Mouse (Mus musculus) forebrain, embryonic 11.5 days (tissue): ENCODE measurements around the gene Cylc2. TPM values are rescaled to one million over a fixed set of nuclear protein-coding genes. Genes with fewer than 3 reads are reported as not detected.

ENCODE experiments used
- ATAC-seq: fragments of 200-750 bp; cut with Nextera tagmentation; replicated peaks from 2 replicates; pipeline ENCODE4 v1.8.0; 2017; ENCODE audit warnings: moderate TSS enrichment; ENCODE audit not compliant: low FRiP score
- DNase-seq: peaks from one replicate; pipeline ENCODE4 v3.0.0-alpha.2; 2017; ENCODE audit warnings: low spot score
- H3K27ac ChIP-seq: fragments of 300-500 bp; sonication (generic); 2 replicates; pipeline ENCODE4 v1.5.1; 2014; ENCODE audit warnings: low read depth, low read length
- H3K27me3 ChIP-seq: fragments of 300-500 bp; sonication (generic); 2 replicates; pipeline ENCODE4 v1.6.1; 2014; ENCODE audit warnings: mild to moderate bottlenecking, low read length, mixed read lengths; ENCODE audit not compliant: control insufficient read depth, insufficient read depth
- H3K36me3 ChIP-seq: fragments of 300-500 bp; sonication (generic); 2 replicates; pipeline ENCODE4 v1.6.1; 2014; ENCODE audit warnings: mild to moderate bottlenecking, low read length, moderate library complexity, mixed read lengths; ENCODE audit not compliant: control insufficient read depth, insufficient read depth
- H3K4me1 ChIP-seq: fragments of 300-500 bp; sonication (generic); replicated peaks from 2 replicates; pipeline ENCODE4 v1.6.1; 2014; ENCODE audit warnings: low read length, mixed read lengths; ENCODE audit not compliant: control insufficient read depth, insufficient read depth
- H3K4me2 ChIP-seq: fragments of 300-500 bp; sonication (generic); 2 replicates; pipeline ENCODE4 v1.6.1; 2014; ENCODE audit warnings: low read depth, mild to moderate bottlenecking, low read length, moderate library complexity, mixed read lengths; ENCODE audit not compliant: severe bottlenecking
- H3K4me3 ChIP-seq: fragments of 300-500 bp; sonication (generic); 2 replicates; pipeline ENCODE4 v1.5.1; 2014; ENCODE audit warnings: low read depth, low read length
- H3K9ac ChIP-seq: fragments of 300-500 bp; sonication (generic); 2 replicates; pipeline ENCODE4 v1.6.1; 2014; ENCODE audit warnings: low read length
- H3K9me3 ChIP-seq: fragments of 300-500 bp; sonication (generic); 2 replicates; pipeline ENCODE4 v1.6.1; 2016; ENCODE audit warnings: low read length, mixed read lengths; ENCODE audit not compliant: control insufficient read depth
- WGBS: fragments of 180-500 bp; shearing (Covaris S2); extraction: QIAGEN DNeasy Blood & Tissue Kit; methylation state at CpG from one replicate; pipeline ENCODE4 v1.1.7; 2014; 5-methylcytosine and 5-hydroxymethylcytosine counted together
- polyA plus RNA-seq: library from polyadenylated mRNA; unstranded; fragments of >200 nt; fragmentation: Nextera tagmentation; extraction: Ambion mirVana; gene quantifications from 2 replicates; pipeline ENCODE4 v1.2.1, GENCODE M21; 2014

The Cylc2 gene
- not detected in 2 replicates for polyA plus RNA-seq

DNA sequence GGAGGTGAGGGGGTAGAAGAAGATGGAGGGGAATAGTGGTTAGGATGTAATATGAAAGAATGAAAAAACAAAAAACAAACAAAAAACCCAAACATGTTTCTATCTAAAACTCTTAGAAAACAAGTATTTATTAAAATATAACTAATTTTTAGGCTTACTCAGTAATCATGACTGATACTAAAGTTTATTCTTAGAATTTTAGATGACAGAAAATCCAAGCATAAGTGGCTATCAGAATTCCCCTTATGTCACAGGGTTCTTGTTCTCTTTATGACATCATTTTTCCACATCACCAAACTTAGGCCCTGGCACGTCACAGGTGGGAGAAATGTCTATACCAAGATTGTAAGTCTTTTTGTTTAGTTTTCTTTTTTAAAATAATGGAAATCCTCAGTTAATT is at the start of gene Cylc2:
TSS of gene Cylc2 (plus strand) at position 301 of the 400 bp plus-strand sequence.
- ATAC-seq (no peak), DNase-seq (no peak)
- Histone ChIP-seq H3K27ac (no peak within 1 kb of the TSS), H3K4me2 (no peak within 1 kb of the TSS), H3K36me3 (no peaks in the 10 kb centered on the region), H3K27me3 (no peaks in the 10 kb centered on the region), H3K4me1 (no peaks in the 10 kb centered on the region), H3K9ac (no peak within 1 kb of the TSS), H3K4me3 (no peak within 1 kb of the TSS), H3K9me3 (no peaks in the 10 kb centered on the region)
- WGBS, result 87% methylated on average over 1 of the region's 1 CpGs
